Mouse (Mus musculus) MEL (cell line): ENCODE measurements around the gene Gm3417. TPM values are rescaled to one million over a fixed set of nuclear protein-coding genes. Genes with fewer than 3 reads are reported as not detected.
A peak's percentile ranks its signal among the peaks of the same experiment; 100 is the strongest.

Source experiments
- DNase-seq: peaks from one replicate; pipeline ENCODE4 v3.0.0; 2011; ENCODE audit warnings: low read depth, low spot score
- H3K27ac ChIP-seq: 2 replicates; pipeline ENCODE4 v1.5.1; 2012; ENCODE audit warnings: low read depth, mild to moderate bottlenecking, control low read depth, low read length, moderate library complexity; ENCODE audit not compliant: control insufficient read depth
- H3K27me3 ChIP-seq, 2 experiments: fragments of 150-350 bp in 1 of 2; sonication (generic) in 1 of 2; 2 replicates each; pipeline ENCODE4 v1.6.1; 2012; ENCODE audit warnings: low read length in 2 of 2, mild to moderate bottlenecking in 2 of 2, improper control_type of control experiment in 1 of 2, moderate library complexity in 1 of 2; ENCODE audit not compliant: insufficient read depth in 2 of 2, control insufficient read depth in 1 of 2
- H3K36me3 ChIP-seq, 2 experiments: 2 replicates each; pipeline ENCODE4 v1.6.1; 2012 to 2014; ENCODE audit warnings: low read length in 2 of 2, improper control_type of control experiment in 1 of 2, inconsistent platforms in 1 of 2, mild to moderate bottlenecking in 1 of 2; ENCODE audit not compliant: insufficient read depth in 2 of 2, control insufficient read depth in 1 of 2
- H3K4me1 ChIP-seq, 2 experiments: fragments of 150-350 bp in 1 of 2; sonication (generic) in 1 of 2; 2 replicates each; pipeline ENCODE4 v1.6.1; 2012; ENCODE audit warnings: low read length in 2 of 2, improper control_type of control experiment in 1 of 2, mild to moderate bottlenecking in 1 of 2; ENCODE audit not compliant: insufficient read depth in 2 of 2, control insufficient read depth in 1 of 2
- H3K4me3 ChIP-seq, 2 experiments: fragments of 150-350 bp in 1 of 2; sonication (generic) in 1 of 2; 2 replicates each; pipeline ENCODE4 v1.5.1; 2012; ENCODE audit warnings: low read depth in 2 of 2, low read length in 2 of 2, mild to moderate bottlenecking in 2 of 2, moderate library complexity in 2 of 2, control low read depth in 1 of 2, improper control_type of control experiment in 1 of 2; ENCODE audit not compliant: control insufficient read depth in 1 of 2, insufficient read depth in 1 of 2
- H3K79me2 ChIP-seq: 2 replicates; pipeline ENCODE4 v1.6.1; 2012; ENCODE audit warnings: mild to moderate bottlenecking, low read length, moderate library complexity; ENCODE audit not compliant: control insufficient read depth, poor library complexity, insufficient read depth
- H3K9ac ChIP-seq: 2 replicates; pipeline ENCODE4 v1.6.1; 2012; ENCODE audit warnings: low read depth, mild to moderate bottlenecking, control low read depth, low read length, moderate library complexity; ENCODE audit not compliant: control insufficient read depth, poor library complexity, severe bottlenecking
- H3K9me3 ChIP-seq: fragments of 150-350 bp; sonication (generic); replicated peaks from 2 replicates; pipeline ENCODE4 v1.6.1; 2012; ENCODE audit warnings: mild to moderate bottlenecking, low read length, improper control_type of control experiment, moderate library complexity; ENCODE audit not compliant: insufficient read depth
- BHLHE40 ChIP-seq: IDR thresholded peaks from 2 replicates; pipeline ENCODE4 v1.6.1; 2012; ENCODE audit warnings: low read depth, mild to moderate bottlenecking, inconsistent platforms, low read length, improper control_type of control experiment, borderline replicate concordance
- CHD1 ChIP-seq: IDR thresholded peaks from 2 replicates; pipeline ENCODE4 v1.6.1; 2012; ENCODE audit warnings: low read depth, mild to moderate bottlenecking, inconsistent platforms, low read length, improper control_type of control experiment
- CHD2 ChIP-seq: IDR thresholded peaks from 2 replicates; pipeline ENCODE4 v1.6.1; 2011; ENCODE audit warnings: low read length, improper control_type of control experiment
- CTCF ChIP-seq, 3 experiments: IDR thresholded peaks in 2 of 3; conservative IDR thresholded peaks in 1 of 3; 2 replicates each; pipeline ENCODE4 v1.5.1; 2011 to 2012; ENCODE audit warnings: low read length in 3 of 3, low read depth in 2 of 3, mild to moderate bottlenecking in 2 of 3, improper control_type of control experiment in 1 of 3, inconsistent platforms in 1 of 3, mixed read lengths in 1 of 3, moderate library complexity in 1 of 3; ENCODE audit not compliant: control insufficient read depth in 1 of 3, insufficient read depth in 1 of 3, poor library complexity in 1 of 3, severe bottlenecking in 1 of 3
- E2F4 ChIP-seq: IDR thresholded peaks from 2 replicates; pipeline ENCODE4 v1.6.1; 2011; ENCODE audit warnings: low read depth, low read length, improper control_type of control experiment, borderline replicate concordance
- ELF1 ChIP-seq: IDR thresholded peaks from 2 replicates; pipeline ENCODE4 v1.6.1; 2014; ENCODE audit warnings: low read depth, mild to moderate bottlenecking, inconsistent platforms, low read length, improper control_type of control experiment, moderate library complexity
- ETS1 ChIP-seq: IDR thresholded peaks from 2 replicates; pipeline ENCODE4 v1.6.1; 2012; ENCODE audit warnings: low read depth, mild to moderate bottlenecking, inconsistent platforms, low read length, improper control_type of control experiment, moderate library complexity
- GABPA ChIP-seq: IDR thresholded peaks from 2 replicates; pipeline ENCODE4 v1.6.1; 2012; ENCODE audit warnings: low read depth, mild to moderate bottlenecking, inconsistent platforms, low read length, improper control_type of control experiment, moderate library complexity
- GATA1 ChIP-seq: IDR thresholded peaks from 2 replicates; pipeline ENCODE4 v1.6.1; 2011; ENCODE audit warnings: low read depth, low read length, improper control_type of control experiment
- HCFC1 ChIP-seq: IDR thresholded peaks from 2 replicates; pipeline ENCODE4 v1.6.1; 2012; ENCODE audit warnings: low read depth, mild to moderate bottlenecking, inconsistent platforms, low read length, improper control_type of control experiment, moderate library complexity
- JUND ChIP-seq: IDR thresholded peaks from 2 replicates; pipeline ENCODE4 v1.6.1; 2011; ENCODE audit warnings: low read depth, mild to moderate bottlenecking, improper control_type of control experiment, low read length
- KAT2A ChIP-seq: conservative IDR thresholded peaks from 2 replicates; pipeline ENCODE4 v1.6.1; 2012; ENCODE audit warnings: low read depth, low read length, improper control_type of control experiment, inconsistent platforms
- MAX ChIP-seq: IDR thresholded peaks from 2 replicates; pipeline ENCODE4 v1.6.1; 2011; ENCODE audit warnings: low read length, improper control_type of control experiment
- MAZ ChIP-seq: IDR thresholded peaks from 2 replicates; pipeline ENCODE4 v1.6.1; 2012; ENCODE audit warnings: low read depth, mild to moderate bottlenecking, inconsistent platforms, low read length, improper control_type of control experiment
- MEF2A ChIP-seq: IDR thresholded peaks from 2 replicates; pipeline ENCODE4 v1.6.1; 2014; ENCODE audit warnings: low read depth, mild to moderate bottlenecking, inconsistent platforms, low read length, improper control_type of control experiment; ENCODE audit not compliant: poor library complexity, insufficient replicate concordance, severe bottlenecking; ENCODE audit errors: extremely low read depth
- MXI1 ChIP-seq: IDR thresholded peaks from 2 replicates; pipeline ENCODE4 v1.6.1; 2011; ENCODE audit warnings: mild to moderate bottlenecking, low read depth, low read length, improper control_type of control experiment
- MYB ChIP-seq: IDR thresholded peaks from 2 replicates; pipeline ENCODE4 v1.6.1; 2011; ENCODE audit warnings: mild to moderate bottlenecking, low read depth, low read length, improper control_type of control experiment
- MYC ChIP-seq: IDR thresholded peaks from 2 replicates; pipeline ENCODE4 v1.6.1; 2011; ENCODE audit warnings: low read depth, mild to moderate bottlenecking, low read length, improper control_type of control experiment, moderate library complexity
- NELFE ChIP-seq: IDR thresholded peaks from 2 replicates; pipeline ENCODE4 v1.6.1; 2011; ENCODE audit warnings: low read depth, low read length, improper control_type of control experiment
- NRF1 ChIP-seq: IDR thresholded peaks from 2 replicates; pipeline ENCODE4 v1.6.1; 2014; ENCODE audit warnings: low read depth, mild to moderate bottlenecking, inconsistent platforms, low read length, improper control_type of control experiment, moderate library complexity; ENCODE audit not compliant: poor library complexity, insufficient read depth, severe bottlenecking
- POLR2A ChIP-seq, 2 experiments: IDR thresholded peaks; 2 replicates each; pipeline ENCODE4 v1.6.1; 2011 to 2012; ENCODE audit warnings: low read length in 2 of 2, mild to moderate bottlenecking in 2 of 2, control low read depth in 1 of 2, improper control_type of control experiment in 1 of 2, low read depth in 1 of 2, moderate library complexity in 1 of 2; ENCODE audit not compliant: control insufficient read depth in 1 of 2, insufficient read depth in 1 of 2, poor library complexity in 1 of 2
- POLR2AphosphoS2 ChIP-seq: IDR thresholded peaks from 2 replicates; pipeline ENCODE4 v1.6.1; 2011; ENCODE audit warnings: low read length, improper control_type of control experiment
- POLR2AphosphoS5 ChIP-seq: IDR thresholded peaks from 2 replicates; pipeline ENCODE4 v1.6.1; 2012; ENCODE audit warnings: low read depth, borderline replicate concordance, mild to moderate bottlenecking, inconsistent platforms, low read length, moderate library complexity, mixed read lengths
- RAD21 ChIP-seq: IDR thresholded peaks from 2 replicates; pipeline ENCODE4 v1.6.1; 2011; ENCODE audit warnings: mild to moderate bottlenecking, low read depth, low read length, improper control_type of control experiment
- RCOR1 ChIP-seq: IDR thresholded peaks from 2 replicates; pipeline ENCODE4 v1.6.1; 2012; ENCODE audit warnings: low read depth, mild to moderate bottlenecking, inconsistent platforms, low read length, improper control_type of control experiment
- SIN3A ChIP-seq: IDR thresholded peaks from 2 replicates; pipeline ENCODE4 v1.6.1; 2012; ENCODE audit warnings: low read length, improper control_type of control experiment, inconsistent platforms
- SMC3 ChIP-seq: IDR thresholded peaks from 2 replicates; pipeline ENCODE4 v1.6.1; 2011; ENCODE audit warnings: low read depth, low read length, improper control_type of control experiment
- TAL1 ChIP-seq: IDR thresholded peaks from 2 replicates; pipeline ENCODE4 v1.6.1; 2012; ENCODE audit warnings: mild to moderate bottlenecking, inconsistent platforms, low read length, moderate library complexity, mixed read lengths
- TBP ChIP-seq: IDR thresholded peaks from 2 replicates; pipeline ENCODE4 v1.8.0; 2011; ENCODE audit warnings: low read depth, low read length, improper control_type of control experiment
- TCF12 ChIP-seq: IDR thresholded peaks from 2 replicates; pipeline ENCODE4 v1.6.1; 2014; ENCODE audit warnings: low read depth, mild to moderate bottlenecking, inconsistent platforms, low read length, improper control_type of control experiment, moderate library complexity
- UBTF ChIP-seq: IDR thresholded peaks from 2 replicates; pipeline ENCODE4 v1.6.1; 2012; ENCODE audit warnings: low read depth, mild to moderate bottlenecking, inconsistent platforms, low read length, improper control_type of control experiment, moderate library complexity, borderline replicate concordance; ENCODE audit not compliant: insufficient read depth
- USF1 ChIP-seq: IDR thresholded peaks from 2 replicates; pipeline ENCODE4 v1.6.1; 2014; ENCODE audit warnings: low read depth, mild to moderate bottlenecking, inconsistent platforms, low read length, improper control_type of control experiment, moderate library complexity
- USF2 ChIP-seq, 2 experiments: IDR thresholded peaks; 2 replicates each; pipeline ENCODE4 v1.6.1; 2011 to 2012; ENCODE audit warnings: improper control_type of control experiment in 2 of 2, low read length in 2 of 2, borderline replicate concordance in 1 of 2, inconsistent platforms in 1 of 2, low read depth in 1 of 2, mild to moderate bottlenecking in 1 of 2; ENCODE audit not compliant: insufficient read depth in 1 of 2
- ZC3H11A ChIP-seq: IDR thresholded peaks from 2 replicates; pipeline ENCODE4 v1.6.1; 2012; ENCODE audit warnings: low read depth, mild to moderate bottlenecking, inconsistent platforms, low read length, improper control_type of control experiment
- ZKSCAN1 ChIP-seq: IDR thresholded peaks from 2 replicates; pipeline ENCODE4 v1.6.1; 2012; ENCODE audit warnings: low read depth, mild to moderate bottlenecking, inconsistent platforms, low read length, improper control_type of control experiment, moderate library complexity
- ZNF384 ChIP-seq: IDR thresholded peaks from 2 replicates; pipeline ENCODE4 v1.6.1; 2012; ENCODE audit warnings: low read depth, mild to moderate bottlenecking, inconsistent platforms, low read length, improper control_type of control experiment
- polyA plus RNA-seq, 2 experiments: library from polyadenylated mRNA; stranded (reverse) in 1 of 2; unstranded in 1 of 2; fragments of >175 nt in 1 of 2; fragments of >200 nt in 1 of 2; gene quantifications; 2 replicates each; pipeline versions ENCODE4 v1.2.1 to v1.2.4; 2012; ENCODE audit warnings: low replicate concordance in 2 of 2, low read depth in 1 of 2; ENCODE audit not compliant: insufficient read length in 2 of 2, insufficient read depth in 1 of 2, missing spikeins in 1 of 2
- total RNA-seq: library from RNA; depleted of rRNA; stranded (reverse); fragments of 300-350 nt; gene quantifications from 2 replicates; pipeline ENCODE4 v1.2.3, GENCODE M21; 2012

The Gm3417 gene
- total and polyA plus RNA-seq, 3 experiments: 2.0 to 5.2 TPM; not detected in 1

- Histone ChIP-seq H3K9me3 (no peaks in the 10 kb centered on the region), H3K27me3 (no peaks in the 10 kb centered on the region), H3K4me3 (peak within 1 kb of the TSS; percentile 61 to 71), H3K27ac (no peak within 1 kb of the TSS), H3K4me1 (peaks cover 0 to 5% of the 10 kb centered on the region in 2 experiments; a peak in 1 of 4 replicates), H3K79me2 (peaks cover 9% of the 10 kb centered on the region), H3K36me3 (peaks cover 12 to 18% of the 10 kb centered on the region in 2 experiments), H3K9ac (peak within 1 kb of the TSS; percentile 65)
- DNase-seq: peak; percentile 98
- TF ChIP-seq CTCF (IDR thresholded peaks at IDR 0.05 in 2 of 3, conservative IDR thresholded peaks at IDR 0.05 in 1 of 3; ENCODE audit: control insufficient read depth in 1 of 3, insufficient read depth in 1 of 3, low read depth in 2 of 3, low read length in 3 of 3, poor library complexity in 1 of 3, severe bottlenecking in 1 of 3): no peak
- TF ChIP-seq MYC: no peak
- TF ChIP-seq MXI1: peak; percentile 98
- peak; percentile 78; the same call in 1 of the 2 replicates for TF ChIP-seq POLR2AphosphoS2
- no peak for TF ChIP-seq ZKSCAN1
- TF ChIP-seq ELF1: peak; percentile 98
- TF ChIP-seq POLR2AphosphoS5: no peak
- peak; percentile 100 for TF ChIP-seq CHD2
- no peak; the same call in 1 of the 2 replicates for TF ChIP-seq TCF12
- no peak for TF ChIP-seq E2F4
- peak; percentile 85 for TF ChIP-seq ETS1
- TF ChIP-seq TAL1: no peak
- TF ChIP-seq USF1: no peak
- no peak for TF ChIP-seq SMC3
- TF ChIP-seq BHLHE40: no peak
- no peak for TF ChIP-seq MEF2A
- no peak for TF ChIP-seq USF2 (IDR thresholded peaks at IDR 0.05; ENCODE audit: borderline replicate concordance in 1 of 2, insufficient read depth in 1 of 2, low read depth in 1 of 2, low read length in 2 of 2)
- no peak for TF ChIP-seq JUND
- TF ChIP-seq MYB: no peak
- peak; percentile 48 to 81; a peak in 3 of 4 replicates for TF ChIP-seq POLR2A (IDR thresholded peaks at IDR 0.05; ENCODE audit: control insufficient read depth in 1 of 2, insufficient read depth in 1 of 2, low read depth in 1 of 2, low read length in 2 of 2, poor library complexity in 1 of 2)
- 0 out of 2 replicates have a peak, but pooled peaks have one; percentile 59 for TF ChIP-seq MAX
- no peak for TF ChIP-seq UBTF
- no peak for TF ChIP-seq ZC3H11A
- peak; percentile 57; the same call in 1 of the 2 replicates for TF ChIP-seq NELFE
- TF ChIP-seq ZNF384: no peak
- TF ChIP-seq GATA1: no peak
- no peak for TF ChIP-seq CHD1
- TF ChIP-seq SIN3A: peak; percentile 100
- no peak for TF ChIP-seq MAZ
- TF ChIP-seq RCOR1: no peak
- peak; percentile 96 for TF ChIP-seq HCFC1
- no peak for TF ChIP-seq NRF1
- TF ChIP-seq RAD21: no peak
- no peak for TF ChIP-seq GABPA
- no peak for TF ChIP-seq TBP
- TF ChIP-seq KAT2A: no peak; the same call in 1 of the 2 replicates
These were observed 35.4 kb downstream of the Gm3417 start, which contains the start of the genes Wdr27 and 1600012H06Rik for GRCm38 (mm10) chr17:14943009-14943728. Wdr27 (minus strand) TSS chr17:14943158. 1600012H06Rik (plus strand) TSS chr17:14943184.
